8 mouse cellular contexts compared by ENCODE assay signal in the genomic region with DNA sequence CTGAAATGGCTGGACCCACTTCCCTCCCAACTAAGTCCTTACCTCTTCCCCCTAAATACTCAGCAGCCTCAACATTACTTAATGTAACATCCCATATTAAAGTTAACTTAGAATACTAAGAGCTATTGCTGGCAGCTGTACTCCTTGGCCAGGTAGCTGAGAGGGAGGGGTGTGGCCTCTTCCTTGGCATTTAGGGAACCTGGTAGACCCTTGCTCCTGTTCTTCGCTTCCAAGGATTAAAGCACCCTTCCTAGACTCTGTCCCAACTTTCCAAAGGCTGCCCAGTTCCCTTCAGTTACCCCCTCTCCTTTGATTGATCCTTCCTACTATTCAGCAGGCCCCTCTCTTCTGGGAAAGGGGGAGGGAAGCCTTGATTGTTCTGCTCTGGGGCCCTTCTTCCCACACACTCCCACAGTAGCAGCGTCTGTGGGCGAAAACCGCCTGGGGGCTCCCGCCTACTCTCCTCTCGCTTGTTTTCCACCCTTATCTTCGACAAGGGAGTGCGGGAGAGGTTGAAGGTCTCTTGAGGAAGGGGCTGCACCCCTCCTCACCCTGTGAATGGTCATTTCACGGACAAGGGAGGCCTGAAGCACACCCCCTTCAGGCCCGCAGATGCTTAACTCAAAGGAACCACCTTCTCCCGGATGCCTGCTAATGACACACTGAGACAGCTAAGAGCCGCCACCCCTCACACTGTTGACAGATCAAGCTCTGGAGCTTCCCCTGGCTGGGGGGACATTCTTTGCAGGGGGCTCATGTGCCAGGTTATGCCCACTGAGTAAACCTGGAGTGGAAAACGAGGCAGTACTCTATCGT. TPM values are rescaled to one million over a fixed set of nuclear protein-coding genes. Genes with fewer than 3 reads are reported as not detected.
A peak's percentile ranks its signal among the peaks of the same experiment; 100 is the strongest.
DNase-seq lines count a peak whose midpoint lies in the region; ATAC-seq and TF ChIP-seq lines count a peak whose summit lies in the region.

No protein-coding gene starts in this region.

- peak overlapping the region; percentile 88 for H3ac ChIP-seq in C2C12 (ENCODE audit: control insufficient read depth, insufficient read length, low read depth)

- WGBS in hindbrain, embryonic 13.5 days = 3% methylated on average over 14 of the region's 14 CpGs
- 6% methylated on average over 14 of the region's 14 CpGs for WGBS in lung, postnatal 0 days

- no peak for ATAC-seq in hindbrain, embryonic 13.5 days (ENCODE audit: low FRiP score)
- ATAC-seq in lung, postnatal 0 days = no peak

- no peaks in the 10 kb centered on the region for H3K9me3 ChIP-seq in hindbrain, embryonic 13.5 days
- H3K9me3 ChIP-seq in lung, postnatal 0 days (ENCODE audit: low read length) = no peaks in the 10 kb centered on the region

- peaks cover 56% of the 10 kb centered on the region for H3K79me2 ChIP-seq in C2C12 (ENCODE audit: control insufficient read depth, insufficient read depth)

- H3K36me3 ChIP-seq in C2C12 (ENCODE audit: control insufficient read depth, insufficient read depth) = peaks cover 44% of the 10 kb centered on the region
- no peaks in the 10 kb centered on the region for H3K36me3 ChIP-seq in hindbrain, embryonic 13.5 days
- H3K36me3 ChIP-seq in lung, postnatal 0 days (ENCODE audit: insufficient read depth, low read length) = 0 out of 2 replicates have a peak, but pooled peaks cover 5% of the 10 kb centered on the region

- H3K9ac ChIP-seq in hindbrain, embryonic 13.5 days = peak overlapping the region; percentile 67
- H3K9ac ChIP-seq in lung, postnatal 0 days (replicated peaks; ENCODE audit: low read depth) = peak overlapping the region; percentile 53

- no peaks in the 10 kb centered on the region for H3K27me3 ChIP-seq in C2C12 (ENCODE audit: control insufficient read depth, insufficient read depth, insufficient read length)
- peaks cover 92% of the 10 kb centered on the region for H3K27me3 ChIP-seq in hindbrain, embryonic 13.5 days
- H3K27me3 ChIP-seq in lung, postnatal 0 days (replicated peaks; ENCODE audit: insufficient read depth, low read length) = no peaks in the 10 kb centered on the region

- TF ChIP-seq EP300 in lung, postnatal 0 days (IDR thresholded peaks at IDR 0.05) = no peak

- H3K27ac ChIP-seq in hindbrain, embryonic 13.5 days = peak overlapping the region; percentile 27; the same call in 1 of the 2 replicates
- peak overlapping the region; percentile 99 for H3K27ac ChIP-seq in lung, postnatal 0 days (ENCODE audit: low read length)

- intact Hi-C loops in left cerebral cortex, postnatal 36 days (cut with DNase I) = loop anchor here (5.0 kb wide), 1 partner anchor 43 kb away; a partner anchor contains a TSS

- DNase-seq in cerebellum, adult 9-11 months = peak; percentile 69
- DNase-seq in cerebellum, postnatal 10 days = no peak
- peak; percentile 59 for DNase-seq in embryo, embryonic 10.5 days (ENCODE audit: low spot score)
- peak; percentile 70 for DNase-seq in lung, postnatal 0 days (ENCODE audit: low spot score)
- DNase-seq in testis, postnatal 10 days (ENCODE audit: low spot score) = peak; percentile 54
- DNase-seq in left cerebral cortex, postnatal 36 days (ENCODE audit: low spot score in 2 of 2) = no peak

- peak overlapping the region; percentile 75 for H3K4me2 ChIP-seq in hindbrain, embryonic 13.5 days
- H3K4me2 ChIP-seq in lung, postnatal 0 days (replicated peaks; ENCODE audit: low read depth, low read length) = peak overlapping the region; percentile 85

- peaks cover 72% of the 10 kb centered on the region for H3K4me1 ChIP-seq in hindbrain, embryonic 13.5 days (replicated peaks)
- peaks cover 39% of the 10 kb centered on the region for H3K4me1 ChIP-seq in lung, postnatal 0 days (ENCODE audit: insufficient read depth, low read depth, low read length)

- no peak for TF ChIP-seq CTCF in C2C12 (IDR thresholded peaks at IDR 0.05; ENCODE audit: control insufficient read depth, insufficient read depth, insufficient read length)
- TF ChIP-seq CTCF in lung, postnatal 0 days (IDR thresholded peaks at IDR 0.05) = peak; percentile 53

- H3K79me3 ChIP-seq in C2C12 (ENCODE audit: low read depth) = peaks cover 40% of the 10 kb centered on the region

- peak overlapping the region; percentile 95 for H3K4me3 ChIP-seq in C2C12 (ENCODE audit: insufficient read depth, poor library complexity, severe bottlenecking)
- H3K4me3 ChIP-seq in hindbrain, embryonic 13.5 days = peak overlapping the region; percentile 50
- peak overlapping the region; percentile 70 for H3K4me3 ChIP-seq in lung, postnatal 0 days (ENCODE audit: low read depth, low read length)

TF ChIP-seq in C2C12, 6 proteins besides CTCF, POLR2A, EP300 and RAD21:
- TF ChIP-seq FOSL1 (IDR thresholded peaks at IDR 0.05; ENCODE audit: insufficient read depth, low read length, poor library complexity, severe bottlenecking) (no peak), CEBPB (IDR thresholded peaks at IDR 0.05; ENCODE audit: low read depth) (no peak), MAX (IDR thresholded peaks at IDR 0.05) (no peak)

RNA-seq across cellular contexts. Expression of a gene that starts 1.1 kb away (rescaled TPM):
- polyA plus RNA-seq in C2C12 (2012; fragmentation: generic; extraction: Trizol) = 6.8 TPM
- 3.9 and 4.0 TPM in 2 replicates for polyA plus RNA-seq in hindbrain, embryonic 13.5 days (2015; fragmentation: Nextera tagmentation; extraction: Ambion mirVana)
- polyA plus RNA-seq in lung, postnatal 0 days (2015; fragmentation: Nextera tagmentation; extraction: Ambion mirVana) = 5.0 and 6.3 TPM in 2 replicates
- total RNA-seq in left cerebral cortex, postnatal 36 days (2021) = 1 to 10 TPM; 3.5 to 3.9 TPM

RNA-seq across cellular contexts. Expression of a gene that starts 2.8 kb away (rescaled TPM):
- polyA plus RNA-seq in C2C12 (2012; fragmentation: generic; extraction: Trizol) = 108 TPM
- 2.3 and 3.3 TPM in 2 replicates for polyA plus RNA-seq in hindbrain, embryonic 13.5 days (2015; fragmentation: Nextera tagmentation; extraction: Ambion mirVana)
- 7.7 and 8.4 TPM in 2 replicates for polyA plus RNA-seq in lung, postnatal 0 days (2015; fragmentation: Nextera tagmentation; extraction: Ambion mirVana)
- 10 to 100 TPM; 39.7 to 40.5 TPM for total RNA-seq in left cerebral cortex, postnatal 36 days (2021)

RNA-seq across cellular contexts. Expression of a gene that starts 22.8 kb away (rescaled TPM):
- polyA plus RNA-seq in C2C12 (2012; fragmentation: generic; extraction: Trizol) = 0.26 TPM
- polyA plus RNA-seq in hindbrain, embryonic 13.5 days (2015; fragmentation: Nextera tagmentation; extraction: Ambion mirVana) = 4.9 and 5.0 TPM in 2 replicates
- polyA plus RNA-seq in lung, postnatal 0 days (2015; fragmentation: Nextera tagmentation; extraction: Ambion mirVana) = 39.1 and 41.9 TPM in 2 replicates
- 10 to 100 TPM in 1 of 2 experiments, 1 to 10 TPM in 1; 9.0 to 12.7 TPM for total RNA-seq in left cerebral cortex, postnatal 36 days (2021)

RNA-seq across cellular contexts. Expression of a gene that starts 39.4 kb away (rescaled TPM):
- 0.16 TPM for polyA plus RNA-seq in C2C12 (2012; fragmentation: generic; extraction: Trizol)
- 0.43 and 0.74 TPM in 2 replicates for polyA plus RNA-seq in hindbrain, embryonic 13.5 days (2015; fragmentation: Nextera tagmentation; extraction: Ambion mirVana)
- 0.08 TPM in 2 replicates for polyA plus RNA-seq in lung, postnatal 0 days (2015; fragmentation: Nextera tagmentation; extraction: Ambion mirVana)
- total RNA-seq in left cerebral cortex, postnatal 36 days (2021) = under 1 TPM; 0.49 to 0.59 TPM

RNA-seq across cellular contexts. Expression of a gene that starts 44.6 kb away (rescaled TPM):
- 190 TPM for polyA plus RNA-seq in C2C12 (2012; fragmentation: generic; extraction: Trizol)
- 101 and 108 TPM in 2 replicates for polyA plus RNA-seq in hindbrain, embryonic 13.5 days (2015; fragmentation: Nextera tagmentation; extraction: Ambion mirVana)
- polyA plus RNA-seq in lung, postnatal 0 days (2015; fragmentation: Nextera tagmentation; extraction: Ambion mirVana) = 71.0 and 75.4 TPM in 2 replicates
- 100 to 1,000 TPM; 285 to 320 TPM for total RNA-seq in left cerebral cortex, postnatal 36 days (2021)

Comparison
In these comparisons a context has a peak if more than half of its experiments do, and no peak if none do; other contexts are left out.
1. DNase-seq: peak in cerebellum, adult 9-11 months (single experiment), embryo, embryonic 10.5 days (single experiment), lung, postnatal 0 days (single experiment) and testis, postnatal 10 days (single experiment); none in cerebellum, postnatal 10 days (0 of 2) and left cerebral cortex, postnatal 36 days (0 of 2).
2. RNA of a gene that starts 2.8 kb away (polyA plus RNA-seq): 108 TPM in C2C12 (single experiment); 7.7 to 8.4 TPM in lung, postnatal 0 days and 2.3 to 3.3 TPM in hindbrain, embryonic 13.5 days; every median in the first group is over 10 times any median in the second.
3. Peak in every context shown above with its lines, with median percentiles within 50 percentile points of each other: H3K4me3 ChIP-seq.